Mouse (Mus musculus): ENCODE measurements around the gene Ralbp1.

GRCm38 (mm10) chr17:65805966-65806365, 79.6 kb downstream of the Ralbp1 start:
- TF ChIP-seq CTCF (conservative IDR thresholded peaks at IDR 0.05; ENCODE audit: low read length) (no peak), NANOG (IDR thresholded peaks at IDR 0.05; ENCODE audit: borderline replicate concordance, low read length) (no peak), POU5F1 (IDR thresholded peaks at IDR 0.05; ENCODE audit: borderline replicate concordance, low read length) (no peak)
